Mouse (Mus musculus) megakaryocyte, adult 5-6 weeks (primary cell): ENCODE measurements around the gene Smox. TPM values are rescaled to one million over a fixed set of nuclear protein-coding genes. Genes with fewer than 3 reads are reported as not detected.
A peak's percentile ranks its signal among the peaks of the same experiment; 100 is the strongest.

Experiments
- ATAC-seq: 2 replicates; pipeline ENCODE4 v1.8.0; 2016; ENCODE audit warnings: mild to moderate bottlenecking, inconsistent platforms; ENCODE audit not compliant: poor library complexity, severe bottlenecking
- total RNA-seq, 2 experiments: library from RNA; stranded (forward) in 1 of 2; stranded (reverse) in 1 of 2; fragments of 153-499, 151-499 nt in 1 of 2; fragments of 221-1000, 200-1000 nt in 1 of 2; gene quantifications; 2 replicates each; pipeline versions ENCODE4 v1.2.3 to v1.2.4; 2015 to 2017

Gene Smox
- total RNA-seq, 2 experiments from 2014 or later = 16.1 to 17.4 TPM

DNA sequence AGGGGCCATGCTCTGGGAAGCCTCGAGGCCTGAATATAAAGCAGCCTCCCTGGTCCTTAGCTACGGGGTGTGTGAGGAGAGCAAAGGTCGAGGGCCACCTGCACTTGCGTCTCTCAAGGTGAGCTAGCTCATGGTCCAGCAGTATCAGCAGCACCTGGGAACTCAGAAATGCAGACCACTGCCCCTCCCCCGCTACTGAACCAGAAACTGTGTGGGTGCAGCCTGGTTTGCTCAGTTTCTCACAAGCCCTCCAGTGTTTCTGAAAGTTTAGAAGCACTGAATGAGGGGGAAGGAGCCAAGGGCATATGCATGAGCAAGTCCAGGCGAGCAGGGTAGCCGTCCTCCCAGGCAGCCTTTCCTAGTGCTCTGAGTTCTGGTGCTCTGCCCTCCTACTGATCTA is 7.7 kb upstream of the Smox start:
- ATAC-seq = no peak

DNA sequence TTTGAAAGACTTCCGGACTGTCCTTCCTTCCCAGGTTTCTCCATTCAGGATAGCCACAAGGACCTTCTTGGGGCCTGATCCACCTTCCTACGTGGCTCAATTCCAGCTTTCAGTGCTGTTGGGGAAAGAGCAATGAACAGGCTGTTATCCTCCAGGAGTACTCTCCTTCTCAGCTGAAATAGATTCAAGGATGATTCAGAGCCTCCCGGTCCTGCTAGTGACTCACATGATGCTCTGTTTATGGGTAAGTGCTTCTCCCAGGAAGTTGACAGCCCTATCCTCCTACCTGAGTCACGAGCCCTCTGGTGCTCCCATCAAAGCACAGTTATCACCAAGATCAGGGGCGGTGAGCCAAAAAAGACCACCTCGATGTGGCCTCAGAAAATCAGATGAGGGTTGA is 7.1 kb upstream of the Smox start:
- ATAC-seq = no peak

DNA sequence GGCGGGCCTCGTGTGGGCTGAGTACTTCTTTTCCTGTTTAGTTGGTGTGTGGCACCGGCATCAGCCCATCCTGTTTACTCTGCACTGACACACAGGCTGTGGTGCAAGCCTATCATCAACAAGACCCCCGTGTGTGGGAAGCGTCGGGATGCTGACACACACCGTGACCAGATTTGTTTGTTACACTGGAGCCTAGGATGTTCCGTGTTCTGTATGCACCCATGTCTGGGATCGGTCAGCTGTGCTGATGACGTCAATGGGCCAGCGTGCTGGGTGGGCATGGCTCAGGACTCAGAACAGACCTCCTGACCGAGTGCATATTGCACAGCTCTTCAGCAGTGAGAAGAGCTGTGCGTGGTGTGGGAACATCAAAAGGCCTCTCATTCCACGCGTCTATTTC is 6.2 kb upstream of the Smox start:
- no peak for ATAC-seq

DNA sequence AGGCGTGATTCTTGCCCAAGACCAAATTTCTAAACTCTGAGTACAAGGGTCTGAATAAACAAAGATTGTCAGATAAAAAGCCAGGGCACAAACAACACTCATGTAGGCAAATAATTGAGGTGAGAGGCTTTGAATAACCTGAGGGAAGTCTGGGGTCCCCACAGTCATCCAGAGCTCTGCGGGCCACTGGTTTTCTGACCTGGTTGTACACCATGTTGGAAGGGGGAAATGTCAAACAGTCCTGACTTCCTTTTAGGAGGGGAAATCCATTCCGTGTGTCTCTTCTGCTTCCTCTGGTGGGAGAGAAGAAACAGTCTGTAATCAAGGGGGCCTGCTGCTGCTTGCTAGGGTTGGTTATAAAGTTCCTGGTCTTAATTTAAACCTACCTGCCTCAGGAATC is 5.2 kb upstream of the Smox start:
- no peak for ATAC-seq

DNA sequence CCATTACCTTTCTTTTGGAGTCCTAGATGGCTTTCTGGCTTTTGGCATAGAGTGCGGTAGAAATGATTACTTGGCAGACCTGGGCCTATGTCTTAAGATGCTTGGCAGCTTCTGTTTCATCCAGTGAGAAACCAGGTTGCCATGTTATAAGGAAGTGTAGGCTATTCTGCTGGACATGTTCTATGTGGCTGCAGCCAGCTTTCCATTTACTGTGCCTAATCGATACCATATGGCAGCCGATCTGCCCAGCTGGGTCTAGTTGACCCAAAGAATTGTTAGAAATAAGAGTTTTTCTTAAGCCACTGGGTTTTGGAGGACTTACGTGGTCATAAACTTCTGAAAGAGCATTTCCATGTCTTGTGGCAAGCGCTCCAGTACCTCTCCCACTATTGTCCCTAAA is 4.0 kb upstream of the Smox start:
- no peak for ATAC-seq

DNA sequence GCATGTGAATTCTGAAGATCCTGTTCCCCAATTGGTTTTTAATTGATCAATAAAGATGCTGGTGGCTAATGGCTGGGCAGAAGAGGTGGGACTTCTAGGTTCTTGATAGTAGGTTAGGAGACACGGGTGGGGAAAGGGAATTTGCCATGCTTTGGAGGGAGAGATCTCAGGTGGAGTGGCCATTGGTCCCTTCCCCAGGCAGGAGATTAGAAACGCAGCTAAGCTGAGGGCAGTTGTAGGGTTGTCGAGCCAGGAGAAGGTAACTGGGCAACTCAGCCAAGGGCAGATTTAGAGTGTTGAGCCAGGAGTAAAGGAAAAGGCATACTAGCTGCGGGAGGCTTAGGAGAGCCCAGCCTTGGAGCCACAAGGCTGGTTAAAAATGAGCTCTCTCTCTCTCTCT is 3.0 kb upstream of the Smox start:
- ATAC-seq = no peak

DNA sequence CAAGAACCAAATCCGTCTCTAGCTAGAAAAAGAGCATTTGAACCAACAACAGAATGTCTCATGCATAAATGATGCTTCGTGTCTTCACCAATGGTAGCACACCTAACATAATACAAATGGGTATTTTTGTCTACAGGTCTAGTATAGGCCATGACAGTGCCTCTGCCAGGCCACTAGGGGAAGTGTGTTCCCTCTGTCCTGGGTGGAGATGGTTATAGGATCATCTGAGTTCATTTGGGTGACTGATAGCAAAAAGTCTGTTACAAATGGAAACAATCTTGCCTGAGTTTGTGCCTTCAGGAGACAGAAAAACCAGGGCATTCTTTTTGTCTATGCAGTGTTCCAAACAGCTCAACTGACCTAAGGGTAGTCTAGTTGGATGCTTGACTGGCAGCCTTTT is 2.4 kb upstream of the Smox start:
- 0 out of 2 replicates have a peak, but pooled peaks have one; percentile 36 for ATAC-seq

DNA sequence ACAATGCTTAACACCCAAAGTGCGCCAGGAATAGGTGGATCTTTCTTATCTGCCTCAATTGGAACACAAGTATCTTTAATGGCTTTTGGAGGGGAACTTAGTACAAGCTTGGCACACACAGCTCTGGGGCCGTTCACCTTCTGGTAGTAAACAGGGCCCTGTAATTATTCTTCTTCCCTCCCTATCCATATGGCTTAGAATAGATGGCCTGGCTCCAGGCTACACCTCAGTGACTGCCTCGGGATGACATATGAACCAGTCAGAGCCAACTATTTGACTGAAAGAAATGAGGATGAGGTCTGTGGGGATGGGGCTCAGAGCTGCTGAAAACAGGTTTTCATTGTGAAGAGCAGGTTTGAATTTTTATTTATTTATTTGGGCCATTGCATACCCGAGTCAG is 1.7 kb upstream of the Smox start:
- no peak for ATAC-seq

DNA sequence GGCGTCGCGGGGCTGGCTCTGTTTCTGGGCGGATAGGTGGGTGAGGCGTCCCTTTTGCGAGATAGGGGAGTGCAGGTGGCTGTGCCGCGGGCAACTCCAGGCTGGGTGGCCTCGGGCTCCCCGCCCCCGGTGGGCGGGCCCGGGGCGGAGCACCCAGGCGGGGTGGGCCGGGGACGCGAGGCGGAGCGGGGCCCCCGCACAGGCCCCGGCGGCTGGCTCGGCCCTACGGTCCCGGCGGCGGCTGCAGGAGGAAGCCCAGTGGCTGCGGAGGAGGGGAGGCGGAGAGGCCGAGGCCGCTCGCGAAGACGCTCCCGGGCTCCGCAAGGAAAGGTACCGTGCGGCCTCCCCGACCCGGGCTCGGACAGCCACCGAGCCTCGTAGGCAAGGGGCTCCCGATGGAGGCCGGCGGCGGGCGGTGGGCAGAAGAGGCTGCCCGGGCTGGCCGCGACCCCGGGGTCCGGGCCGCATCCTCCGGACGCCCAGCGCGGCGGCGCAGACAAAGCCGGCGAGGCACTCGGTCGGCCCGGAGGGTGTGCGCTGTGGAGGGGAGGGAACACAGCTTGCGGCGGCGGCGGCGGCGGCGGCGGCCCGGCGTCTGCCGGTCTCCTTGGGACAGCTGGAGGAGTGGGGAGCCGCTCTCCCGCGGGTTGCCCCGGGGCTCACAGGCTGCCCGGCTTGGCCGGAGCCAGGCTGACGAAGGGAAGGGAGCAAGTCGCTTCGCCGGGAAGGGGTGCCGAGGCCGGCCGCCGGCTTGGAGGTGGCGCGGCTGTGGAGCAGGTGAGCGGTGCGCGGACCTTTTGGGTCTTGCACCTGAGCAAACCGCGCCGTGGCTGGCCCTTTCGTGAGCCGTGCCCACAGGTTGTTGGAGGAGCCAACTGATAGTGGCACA is 655 bp downstream of the Smox start:
- ATAC-seq = peak; percentile 84

DNA sequence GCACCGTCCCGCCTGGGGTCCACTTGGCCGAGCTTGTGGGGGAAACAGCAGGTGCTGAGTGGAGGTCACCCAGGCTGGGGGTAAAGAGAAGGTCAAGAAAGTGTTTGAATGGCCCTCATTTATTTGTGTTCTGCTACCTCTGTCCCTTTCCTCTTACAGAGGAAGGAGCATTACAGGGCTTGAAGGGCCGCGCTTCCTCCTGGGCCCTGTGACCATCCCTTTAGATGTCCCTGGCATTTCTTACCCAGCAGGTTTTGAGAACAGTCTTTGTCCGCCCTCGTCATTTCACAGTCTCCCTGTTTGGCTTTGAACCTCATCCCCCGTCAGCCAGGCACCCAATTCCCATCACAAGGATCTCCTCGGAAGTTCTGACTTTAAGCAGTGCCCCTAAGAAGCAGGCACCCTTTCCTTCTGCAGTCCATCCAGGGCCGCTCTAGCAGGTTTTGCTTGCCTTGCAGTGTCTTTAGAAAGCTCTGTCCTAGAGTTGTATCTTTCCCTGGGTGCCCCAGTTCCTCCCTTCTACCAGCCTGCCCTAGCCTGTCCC is 1.4 kb downstream of the Smox start:
- no peak for ATAC-seq

DNA sequence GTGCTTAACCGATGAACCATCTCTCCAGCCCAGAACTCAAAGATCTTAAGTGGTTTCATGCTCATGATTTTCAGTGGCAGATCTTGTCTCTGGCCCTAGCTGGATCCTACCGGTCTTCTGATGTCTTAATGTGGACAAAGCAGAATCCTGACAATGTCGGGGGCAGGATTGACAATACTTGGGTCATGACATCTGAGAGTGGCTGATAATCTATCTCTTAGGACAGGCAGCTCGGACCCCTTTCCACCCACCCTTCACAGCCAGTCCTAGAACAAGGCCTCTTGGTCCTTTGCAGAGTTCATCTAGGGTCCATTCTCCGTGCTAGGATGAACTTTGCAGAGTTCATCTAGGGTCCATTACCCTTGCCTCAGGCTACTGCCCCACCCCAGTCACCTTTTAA is 2.1 kb downstream of the Smox start:
- ATAC-seq = no peak

DNA sequence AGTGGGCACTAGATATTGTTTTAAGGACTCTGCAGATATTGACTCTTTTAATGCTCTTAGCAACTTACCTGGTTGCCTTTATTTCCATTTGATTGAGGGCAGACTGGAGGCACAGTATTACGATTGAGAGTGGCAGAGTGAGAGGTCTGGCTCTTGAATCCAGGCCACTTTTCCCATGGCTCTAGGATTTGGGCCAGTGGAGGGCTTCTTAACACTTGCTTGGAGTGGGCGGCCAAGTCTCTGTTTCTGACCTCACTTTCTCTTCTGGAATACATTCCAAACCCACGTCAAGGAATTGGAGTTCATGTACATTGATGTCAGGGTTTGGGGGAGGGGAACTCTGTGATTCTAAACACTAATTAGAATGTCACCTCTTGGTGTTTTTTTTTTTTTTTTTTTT is 4.0 kb downstream of the Smox start:
- ATAC-seq = no peak

DNA sequence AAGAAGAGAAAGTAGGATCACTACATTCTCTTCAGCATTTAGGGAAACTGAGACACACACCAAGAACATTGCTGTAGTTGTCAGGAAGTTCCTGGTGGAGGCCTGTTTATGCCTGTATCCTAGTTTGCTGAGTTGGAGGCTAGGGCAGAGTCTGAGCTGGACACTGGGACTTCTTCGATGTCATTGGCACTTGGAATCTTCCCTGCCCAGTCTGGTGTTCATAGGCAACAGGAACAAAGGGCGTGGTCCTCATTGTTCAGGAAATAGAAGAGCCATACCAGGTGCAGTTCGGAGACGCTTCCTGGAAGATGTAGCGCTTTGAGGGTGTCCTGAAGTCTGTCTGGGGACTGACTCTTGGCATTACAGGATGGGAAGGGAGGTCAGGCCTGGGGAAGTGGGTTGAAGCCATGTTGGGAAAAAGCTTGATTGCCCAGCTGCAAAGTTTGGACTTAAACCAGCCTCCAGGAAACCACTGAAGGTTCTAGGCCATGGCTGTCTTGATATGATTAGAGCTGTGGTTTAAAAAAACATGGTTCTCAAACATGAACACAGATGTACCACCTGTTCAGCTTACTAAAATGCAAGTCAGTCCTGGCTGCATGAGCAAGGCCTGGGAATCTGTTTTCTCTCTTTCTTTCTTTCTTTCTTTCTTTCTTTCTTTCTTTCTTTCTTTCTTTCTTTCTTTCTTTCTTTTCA is 5.0 kb downstream of the Smox start:
- ATAC-seq = no peak

DNA sequence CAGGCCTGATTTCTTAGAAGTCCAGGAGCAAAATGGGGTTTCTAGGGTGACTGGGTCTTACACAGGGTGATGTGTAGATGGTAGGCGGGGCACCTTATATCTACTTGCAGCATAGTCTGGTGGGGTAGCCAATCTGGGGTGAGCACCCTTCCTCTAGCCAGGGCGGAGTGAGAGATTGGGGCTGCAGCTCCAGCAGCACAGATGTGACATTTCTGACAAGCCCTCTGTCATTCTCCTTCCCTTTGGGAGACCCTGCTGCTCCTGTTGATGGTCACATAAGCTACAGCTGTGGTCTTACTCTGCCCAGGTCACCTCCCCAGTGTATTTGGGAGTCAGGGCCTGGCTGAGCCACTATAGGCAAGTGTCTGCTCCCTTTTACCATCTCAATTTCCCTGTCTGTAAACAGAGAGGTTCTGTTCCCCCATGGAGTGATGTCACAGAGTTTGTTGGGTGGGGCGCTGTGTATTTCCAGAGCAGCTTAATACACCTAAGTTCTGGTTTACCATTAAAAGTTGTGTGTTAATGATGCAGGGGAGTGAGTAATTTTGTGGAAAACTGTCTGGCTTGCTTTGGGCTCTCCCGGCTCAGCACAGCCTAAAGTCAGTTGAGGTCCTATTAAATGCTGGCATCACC is 6.0 kb downstream of the Smox start:
- ATAC-seq = peak; percentile 32; the same call in 1 of the 2 replicates

DNA sequence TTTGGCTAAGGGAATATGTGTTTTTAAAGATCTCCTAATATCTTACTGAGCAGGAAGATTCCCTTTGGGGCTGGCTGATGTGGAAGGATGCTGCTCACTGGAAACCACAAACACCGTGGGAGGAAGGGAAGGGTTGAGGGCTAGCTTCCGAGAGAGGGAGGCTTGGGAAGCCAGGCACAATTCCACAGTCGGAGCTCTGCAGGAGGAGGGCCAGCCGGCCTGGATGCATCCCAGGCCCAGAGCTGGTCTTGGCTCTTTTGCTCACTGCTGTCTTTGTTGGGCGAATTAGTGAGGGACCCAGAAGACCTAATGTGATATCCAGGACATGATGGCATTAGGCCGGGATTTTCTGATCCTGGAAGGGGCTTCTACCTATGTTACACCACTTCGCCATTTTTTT is 6.9 kb downstream of the Smox start:
- ATAC-seq = no peak

DNA sequence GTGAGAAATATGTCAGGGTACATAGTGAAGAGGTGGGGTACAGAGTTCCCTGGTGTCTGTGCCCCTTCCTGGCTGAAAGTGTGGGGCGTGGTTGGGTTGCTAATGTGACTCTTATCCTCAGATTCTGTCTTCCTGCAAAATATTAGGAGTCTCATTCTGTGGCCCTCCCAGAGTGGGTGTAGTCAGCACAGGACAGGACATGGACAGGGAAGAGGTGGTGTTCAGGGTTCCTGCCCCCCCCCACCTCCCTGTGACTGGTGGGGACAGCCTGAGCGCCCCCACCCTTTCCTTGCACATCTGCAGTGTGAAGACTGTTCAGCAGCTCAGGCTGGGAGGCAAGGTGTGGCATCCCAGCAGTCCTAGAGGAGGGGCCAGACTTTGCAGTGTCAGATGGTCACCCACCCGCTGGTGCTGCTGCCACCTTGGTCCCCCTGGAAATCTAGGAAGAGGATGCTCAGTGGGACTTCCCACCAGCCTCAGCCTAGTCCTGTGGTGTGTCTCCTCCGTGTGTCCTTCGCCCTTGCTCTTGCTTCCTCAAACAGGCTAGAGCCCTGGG is 8.1 kb downstream of the Smox start:
- no peak for ATAC-seq

DNA sequence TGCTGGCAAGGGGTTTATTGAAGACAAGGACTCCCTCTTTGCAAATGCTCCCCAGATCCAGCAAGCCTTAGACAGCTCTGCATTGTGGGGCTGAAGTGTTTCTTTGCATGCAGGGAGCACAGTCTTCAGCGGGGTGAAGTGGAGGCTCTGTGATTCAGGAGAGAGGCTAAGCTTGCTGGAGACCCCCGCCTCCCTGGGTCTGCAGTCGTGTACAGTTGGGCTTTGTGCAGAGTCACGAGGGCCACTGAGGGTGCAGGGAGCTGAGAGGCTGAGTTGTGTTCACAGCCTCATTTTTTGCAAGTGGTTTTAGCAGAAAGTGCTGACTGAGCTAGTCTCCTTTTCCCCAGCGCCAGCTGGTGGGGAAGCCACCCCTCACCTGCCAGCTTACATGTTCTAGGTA is 10.6 kb downstream of the Smox start:
- ATAC-seq = no peak

DNA sequence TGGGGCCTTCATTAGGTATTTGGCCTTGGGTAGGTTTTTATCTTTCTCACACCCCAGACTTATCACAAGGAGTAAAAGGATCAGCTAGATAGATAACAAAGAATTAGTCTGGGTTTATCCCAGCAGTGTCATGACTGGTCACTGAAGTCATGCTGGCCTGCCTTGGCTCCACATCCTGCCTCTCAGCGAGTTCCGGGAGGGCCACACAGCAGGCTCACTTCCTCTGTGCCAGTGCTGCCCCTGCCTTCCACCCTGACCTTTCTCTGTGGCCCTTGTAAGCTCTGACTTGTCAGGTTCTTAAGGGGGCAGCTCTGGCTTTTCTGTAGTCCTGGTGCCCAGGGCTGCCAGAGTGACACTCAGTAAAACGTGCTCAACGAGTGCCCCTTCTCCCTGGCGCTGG is 11.3 kb downstream of the Smox start:
- peak; percentile 59 for ATAC-seq

DNA sequence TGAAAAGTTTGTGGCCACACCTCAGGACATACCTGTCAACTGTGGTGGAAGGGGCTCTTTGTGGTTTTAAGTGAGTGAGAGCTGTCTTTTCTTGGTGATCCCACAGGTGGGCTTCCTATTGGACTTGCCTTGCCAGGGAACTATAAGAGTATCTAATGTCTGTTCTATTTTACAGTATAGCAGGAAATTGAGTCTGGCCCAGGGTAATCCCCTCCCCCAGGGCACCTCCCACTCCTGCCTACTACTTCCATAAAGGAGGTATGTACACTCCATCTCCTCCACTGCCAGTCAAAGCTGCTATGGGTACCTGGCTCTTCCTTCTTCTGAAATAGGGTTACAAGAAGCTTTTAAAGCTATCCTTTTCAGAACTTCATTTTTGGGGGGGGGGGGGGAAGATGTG is 14.1 kb downstream of the Smox start:
- no peak for ATAC-seq

DNA sequence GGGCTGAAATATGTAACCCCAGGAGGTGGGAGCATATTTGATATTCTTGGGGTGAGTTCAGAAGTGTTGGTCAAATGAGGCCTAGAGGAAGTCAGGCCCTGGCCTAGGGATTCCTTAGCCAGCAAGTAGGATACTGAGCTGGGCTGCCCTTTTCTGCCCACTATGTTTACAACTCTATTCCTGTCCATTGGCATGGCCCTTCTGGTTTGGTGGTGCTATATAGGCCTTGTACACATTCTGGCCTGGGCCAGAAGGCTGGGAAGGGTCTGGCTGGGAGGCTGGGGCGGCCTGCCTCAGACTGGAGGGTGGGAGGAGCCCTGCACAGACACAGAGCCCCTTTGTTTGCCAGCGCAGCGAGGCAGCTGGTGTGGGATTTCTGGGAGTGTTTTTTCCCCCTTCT is 15.1 kb downstream of the Smox start:
- no peak for ATAC-seq

DNA sequence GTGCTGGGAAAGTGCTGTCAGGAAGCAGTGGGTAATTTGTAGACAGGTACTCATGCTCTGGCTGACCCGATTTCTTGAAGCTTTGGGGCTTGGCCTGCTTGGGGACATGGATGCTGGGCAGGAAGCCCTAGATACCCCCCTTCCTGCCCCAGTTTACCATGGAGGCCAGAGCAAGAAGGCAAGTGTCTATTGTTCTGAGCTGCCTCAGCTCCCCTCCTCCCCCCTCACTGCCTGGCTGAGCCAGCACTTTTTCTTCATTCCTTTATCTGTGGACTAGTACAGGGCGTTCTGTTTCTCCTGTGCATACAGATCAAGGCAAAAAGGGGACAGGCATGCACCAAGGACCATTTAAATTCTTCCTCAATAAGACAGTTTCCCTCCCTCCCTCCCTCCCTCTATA is 17.2 kb downstream of the Smox start:
- ATAC-seq = no peak
